7 mouse cellular contexts compared by ENCODE assay signal in genomic region chr11:97628568-97629518, GRCm38 (mm10). TPM values are rescaled to one million over a fixed set of nuclear protein-coding genes. Genes with fewer than 3 reads are reported as not detected.
A peak's percentile ranks its signal among the peaks of the same experiment; 100 is the strongest.
DNase-seq lines count a peak whose midpoint lies in the region; ATAC-seq and TF ChIP-seq lines count a peak whose summit lies in the region.

No protein-coding gene starts in this region.

- H3K27me3 ChIP-seq in thymus, adult 2 months (ENCODE audit: control insufficient read depth, insufficient read depth, low read length), result peaks cover 15% of the 10 kb centered on the region
- peaks cover 78% of the 10 kb centered on the region for H3K27me3 ChIP-seq in liver, embryonic 11.5 days (replicated peaks; ENCODE audit: control insufficient read depth, insufficient read depth, low read length)
- H3K27me3 ChIP-seq in neural tube, embryonic 15.5 days (replicated peaks), result peaks cover 80% of the 10 kb centered on the region

- H3K27ac ChIP-seq in thymus, adult 2 months (ENCODE audit: control insufficient read depth, insufficient read depth, low read length), result no peak overlapping the region
- no peak overlapping the region for H3K27ac ChIP-seq in liver, embryonic 11.5 days (ENCODE audit: low read depth, low read length)
- no peak overlapping the region for H3K27ac ChIP-seq in neural tube, embryonic 15.5 days (replicated peaks)

- H3K4me2 ChIP-seq in liver, embryonic 11.5 days, result peak overlapping the region; percentile 95
- peak overlapping the region; percentile 87 for H3K4me2 ChIP-seq in neural tube, embryonic 15.5 days

- intact Hi-C loops in heart, postnatal 36 days (cut with DNase I), result loop anchor here (5.0 kb wide), 1 partner anchor 222 kb away; no protein-coding TSS in a partner anchor

- no peak for TF ChIP-seq POLR2A in thymus, adult 2 months (IDR thresholded peaks at IDR 0.05; ENCODE audit: control insufficient read depth, extremely low read depth, insufficient read depth, low read length, poor library complexity)

- DNase-seq in thymus, adult 2 months, result peak; percentile 24
- DNase-seq in thymus, postnatal 0 days (ENCODE audit: low spot score), result no peak
- peak; percentile 73 for DNase-seq in embryo, embryonic 9.5 days (ENCODE audit: extremely low spot score)
- DNase-seq in heart, postnatal 36 days, result peak; percentile 13 to 36
- DNase-seq in liver, embryonic 11.5 days (ENCODE audit: low spot score), result peak; percentile 65
- no peak for DNase-seq in left cerebral cortex, adult 9 months (ENCODE audit: low spot score in 2 of 2)

- no peaks in the 10 kb centered on the region for H3K36me3 ChIP-seq in thymus, adult 2 months (ENCODE audit: control insufficient read depth, insufficient read depth, low read length)
- no peaks in the 10 kb centered on the region for H3K36me3 ChIP-seq in liver, embryonic 11.5 days (ENCODE audit: control insufficient read depth, insufficient read depth, low read length)
- no peaks in the 10 kb centered on the region for H3K36me3 ChIP-seq in neural tube, embryonic 15.5 days

- H3K4me3 ChIP-seq in thymus, adult 2 months (ENCODE audit: control insufficient read depth, insufficient read depth, low read length), result peak overlapping the region; percentile 59
- H3K4me3 ChIP-seq in liver, embryonic 11.5 days (ENCODE audit: low read depth, low read length), result peak overlapping the region; percentile 74
- H3K4me3 ChIP-seq in neural tube, embryonic 15.5 days (replicated peaks), result peak overlapping the region; percentile 72

- no peak for TF ChIP-seq CTCF in thymus, adult 2 months (IDR thresholded peaks at IDR 0.05; ENCODE audit: borderline replicate concordance, control insufficient read depth, extremely low read depth, insufficient read depth, low read length, poor library complexity)

- H3K9me3 ChIP-seq in liver, embryonic 11.5 days (ENCODE audit: control insufficient read depth, low read length), result no peaks in the 10 kb centered on the region
- no peaks in the 10 kb centered on the region for H3K9me3 ChIP-seq in neural tube, embryonic 15.5 days (replicated peaks)

- WGBS in thymus, adult 2 months, result 3% methylated on average over 105 of the region's 106 CpGs
- under 1% methylated on average over 104 of the region's 106 CpGs for WGBS in liver, embryonic 11.5 days
- WGBS in neural tube, embryonic 15.5 days, result under 1% methylated on average over 106 of the region's 106 CpGs

- peak overlapping the region; percentile 75 for H3K9ac ChIP-seq in liver, embryonic 11.5 days (ENCODE audit: low read depth, low read length)
- H3K9ac ChIP-seq in neural tube, embryonic 15.5 days (replicated peaks), result peak overlapping the region; percentile 69

- peaks cover 11% of the 10 kb centered on the region for H3K4me1 ChIP-seq in thymus, adult 2 months (replicated peaks; ENCODE audit: control insufficient read depth, insufficient read depth, low read length)
- peaks cover 28% of the 10 kb centered on the region for H3K4me1 ChIP-seq in liver, embryonic 11.5 days (replicated peaks; ENCODE audit: control insufficient read depth, insufficient read depth, low read length)
- peaks cover 35% of the 10 kb centered on the region for H3K4me1 ChIP-seq in neural tube, embryonic 15.5 days

- ATAC-seq in liver, embryonic 11.5 days (replicated peaks; ENCODE audit: low FRiP score), result peak; percentile 18
- ATAC-seq in neural tube, embryonic 15.5 days (ENCODE audit: low FRiP score), result peak; percentile 64

RNA-seq across cellular contexts. Expression of gene Epop, which starts 0.7 kb away (rescaled TPM):
- polyA plus RNA-seq in thymus, adult 2 months (2012; rRNA removed), result 5.6 and 8.4 TPM in 2 replicates
- 1.8 and 2.2 TPM in 2 replicates for polyA plus RNA-seq in thymus, postnatal 0 days (2015; fragmentation: Nextera tagmentation; extraction: Ambion mirVana)
- total RNA-seq in heart, postnatal 36 days (2021), result 1 to 10 TPM in 1 of 2 experiments, under 1 TPM in 1; 0.95 to 2.4 TPM
- polyA plus RNA-seq in liver, embryonic 11.5 days (2014; fragmentation: Nextera tagmentation; extraction: Ambion mirVana), result 4.1 and 4.8 TPM in 2 replicates
- polyA plus RNA-seq in neural tube, embryonic 15.5 days (2015; fragmentation: Nextera tagmentation; extraction: Ambion mirVana), result 2.1 TPM in 2 replicates

RNA-seq across cellular contexts. Expression of gene Mllt6, which starts 34.4 kb away (rescaled TPM):
- 89.5 and 99.1 TPM in 2 replicates for polyA plus RNA-seq in thymus, adult 2 months (2012; rRNA removed)
- 1.9 and 2.4 TPM in 2 replicates for polyA plus RNA-seq in thymus, postnatal 0 days (2015; fragmentation: Nextera tagmentation; extraction: Ambion mirVana)
- 10 to 100 TPM; 67.0 to 68.8 TPM for total RNA-seq in heart, postnatal 36 days (2021)
- polyA plus RNA-seq in liver, embryonic 11.5 days (2014; fragmentation: Nextera tagmentation; extraction: Ambion mirVana), result 0.97 and 1.0 TPM in 2 replicates
- 2.3 and 3.1 TPM in 2 replicates for polyA plus RNA-seq in neural tube, embryonic 15.5 days (2015; fragmentation: Nextera tagmentation; extraction: Ambion mirVana)

RNA-seq across cellular contexts. Expression of gene Srcin1, which starts 52.9 kb away (rescaled TPM):
- polyA plus RNA-seq in thymus, adult 2 months (2012; rRNA removed), result 0.32 and 0.55 TPM in 2 replicates
- polyA plus RNA-seq in thymus, postnatal 0 days (2015; fragmentation: Nextera tagmentation; extraction: Ambion mirVana), result 0.05 and 0.06 TPM in 2 replicates
- under 1 TPM; 0.08 to 0.16 TPM for total RNA-seq in heart, postnatal 36 days (2021)
- polyA plus RNA-seq in liver, embryonic 11.5 days (2014; fragmentation: Nextera tagmentation; extraction: Ambion mirVana), result 0.13 and 0.14 TPM in 2 replicates
- 7.2 and 10.5 TPM in 2 replicates for polyA plus RNA-seq in neural tube, embryonic 15.5 days (2015; fragmentation: Nextera tagmentation; extraction: Ambion mirVana)

RNA-seq across cellular contexts. Expression of gene Cisd3, which starts 56.8 kb away (rescaled TPM):
- 24.9 and 25.3 TPM in 2 replicates for polyA plus RNA-seq in thymus, adult 2 months (2012; rRNA removed)
- 35.0 and 40.4 TPM in 2 replicates for polyA plus RNA-seq in thymus, postnatal 0 days (2015; fragmentation: Nextera tagmentation; extraction: Ambion mirVana)
- total RNA-seq in heart, postnatal 36 days (2021), result 100 to 1,000 TPM; 146 TPM
- 18.0 and 21.9 TPM in 2 replicates for polyA plus RNA-seq in liver, embryonic 11.5 days (2014; fragmentation: Nextera tagmentation; extraction: Ambion mirVana)
- 46.9 and 50.1 TPM in 2 replicates for polyA plus RNA-seq in neural tube, embryonic 15.5 days (2015; fragmentation: Nextera tagmentation; extraction: Ambion mirVana)

Comparison
In these comparisons a context has a peak if more than half of its experiments do, and no peak if none do; other contexts are left out.
1. DNase-seq: peak in thymus, adult 2 months (single experiment), embryo, embryonic 9.5 days (single experiment), heart, postnatal 36 days (2 of 2) and liver, embryonic 11.5 days (single experiment); none in thymus, postnatal 0 days (single experiment) and left cerebral cortex, adult 9 months (0 of 2).
2. RNA of gene Mllt6, which starts 34.4 kb away (polyA plus RNA-seq): 89.5 to 99.1 TPM in thymus, adult 2 months; 2.3 to 3.1 TPM in neural tube, embryonic 15.5 days, 1.9 to 2.4 TPM in thymus, postnatal 0 days and 0.97 to 1.0 TPM in liver, embryonic 11.5 days; every median in the first group is over 10 times any median in the second.
3. Peak in every context shown above with its lines, with median percentiles within 50 percentile points of each other: H3K4me3 ChIP-seq.